Mouse (Mus musculus): ENCODE data around the gene Mrps12.

GRCm38 (mm10) chr7:28732341-28733142 is 9.1 kb downstream of the Mrps12 start:
- no peak for TF ChIP-seq CTCF (IDR thresholded peaks at IDR 0.05; ENCODE audit: low read depth)
- no peak for TF ChIP-seq EP300 (optimal IDR thresholded peaks at IDR 0.05)

All from stomach, postnatal 0 days (tissue).